Mouse (Mus musculus): ENCODE data around the gene Ckap5.

- TF ChIP-seq POLR2A (IDR thresholded peaks at IDR 0.05; ENCODE audit: borderline replicate concordance, insufficient read depth, low read length) (no peak), CTCF (IDR thresholded peaks at IDR 0.05; ENCODE audit: borderline replicate concordance, insufficient read depth, low read depth, low read length) (no peak)
Observed at GRCm38 (mm10) chr2:91635486-91635885, 108.9 kb downstream of the Ckap5 start.
